Mouse (Mus musculus): ENCODE measurements around the gene Grsf1. TPM values are rescaled to one million over a fixed set of nuclear protein-coding genes. Genes with fewer than 3 reads are reported as not detected.

Gene Grsf1
- polyA plus RNA-seq, 1 experiment from 2014 or later = 61.5 TPM

- Histone ChIP-seq H3K36me3 (no peaks in the 10 kb centered on the region), H3K27ac (replicated peaks) (no peak overlapping the region), H3K4me2 (no peak overlapping the region), H3K4me3 (no peak overlapping the region), H3K27me3 (replicated peaks) (no peaks in the 10 kb centered on the region), H3K9ac (no peak overlapping the region), H3K4me1 (no peaks in the 10 kb centered on the region), H3K9me3 (0 out of 2 replicates have a peak, but pooled peaks cover 4% of the 10 kb centered on the region)
- no peak for ATAC-seq (ENCODE audit: extremely low read depth, insufficient number of reproducible peaks, low FRiP score, low TSS enrichment)
- WGBS = 84% methylated on average over 4 of the region's 4 CpGs
These were observed 27.6 kb upstream of the Grsf1 start for GRCm38 (mm10) chr5:88703551-88703950.

DNA sequence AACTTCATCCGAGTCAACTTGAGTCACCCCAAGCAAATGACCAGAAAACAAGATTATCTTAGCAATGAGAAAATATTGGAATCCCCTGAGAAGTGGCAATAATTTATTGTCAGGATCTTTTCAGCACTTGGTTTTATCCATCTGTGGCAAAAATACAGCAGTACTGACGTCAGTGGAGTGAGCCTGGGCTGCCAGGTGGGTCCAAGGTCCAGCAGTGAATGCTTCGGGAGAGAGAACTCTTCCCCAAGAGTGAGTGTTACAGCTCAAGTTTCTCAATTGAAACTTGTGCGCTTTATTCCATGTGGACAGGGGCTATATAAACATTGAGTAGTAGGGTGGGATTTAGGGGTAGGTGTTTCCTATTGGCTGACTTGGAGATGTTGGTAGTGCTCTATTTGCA, 26.1 kb upstream of the Grsf1 start:
- H3K36me3 ChIP-seq = no peaks in the 10 kb centered on the region
- ATAC-seq (ENCODE audit: extremely low read depth, insufficient number of reproducible peaks, low FRiP score, low TSS enrichment) = no peak
- H3K9me3 ChIP-seq = 0 out of 2 replicates have a peak, but pooled peaks cover 4% of the 10 kb centered on the region
- H3K4me3 ChIP-seq = no peak overlapping the region
- no peaks in the 10 kb centered on the region for H3K27me3 ChIP-seq (replicated peaks)
- no peak overlapping the region for H3K27ac ChIP-seq (replicated peaks)
- H3K4me2 ChIP-seq = no peak overlapping the region
- H3K4me1 ChIP-seq = no peaks in the 10 kb centered on the region
- WGBS = 77% methylated on average over 4 of the region's 4 CpGs
- no peak overlapping the region for H3K9ac ChIP-seq

GRCm38 (mm10) chr5:88699251-88699913, 23.4 kb upstream of the Grsf1 start:
- no peaks in the 10 kb centered on the region for H3K4me1 ChIP-seq
- no peak overlapping the region for H3K9ac ChIP-seq
- no peaks in the 10 kb centered on the region for H3K9me3 ChIP-seq
- ATAC-seq (ENCODE audit: extremely low read depth, insufficient number of reproducible peaks, low FRiP score, low TSS enrichment) = no peak
- H3K4me2 ChIP-seq = no peak overlapping the region
- no peak overlapping the region for H3K4me3 ChIP-seq
- WGBS = 54% methylated on average over 4 of the region's 4 CpGs
- no peaks in the 10 kb centered on the region for H3K27me3 ChIP-seq (replicated peaks)
- H3K27ac ChIP-seq (replicated peaks) = no peak overlapping the region
- no peaks in the 10 kb centered on the region for H3K36me3 ChIP-seq

DNA sequence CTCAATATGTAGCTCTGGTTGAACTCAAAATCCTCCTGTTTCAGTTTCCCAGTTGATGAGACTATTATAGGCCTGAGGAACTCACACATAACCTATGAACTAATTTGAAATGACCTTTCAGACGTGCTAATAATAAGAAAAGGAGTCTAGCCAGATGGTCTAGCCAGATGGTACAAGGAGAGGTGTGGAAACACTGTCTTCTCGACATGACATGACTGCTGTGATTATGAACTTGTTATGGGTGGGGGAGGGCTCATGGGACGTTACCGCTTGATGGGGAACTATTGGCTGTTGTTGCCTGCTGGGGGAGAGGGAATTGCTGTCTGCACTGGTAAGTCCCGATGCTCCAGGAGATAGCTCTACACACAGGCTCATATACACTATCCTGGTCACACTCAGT, 21.3 kb upstream of the Grsf1 start:
- Histone ChIP-seq H3K27ac (replicated peaks) (no peak overlapping the region), H3K27me3 (replicated peaks) (no peaks in the 10 kb centered on the region), H3K9me3 (no peaks in the 10 kb centered on the region), H3K4me1 (no peaks in the 10 kb centered on the region), H3K9ac (no peak overlapping the region), H3K4me2 (no peak overlapping the region), H3K36me3 (no peaks in the 10 kb centered on the region), H3K4me3 (no peak overlapping the region)
- ATAC-seq (ENCODE audit: extremely low read depth, insufficient number of reproducible peaks, low FRiP score, low TSS enrichment) = no peak
- 76% methylated on average over 5 of the region's 5 CpGs for WGBS

- Histone ChIP-seq H3K27ac (replicated peaks) (no peak overlapping the region), H3K36me3 (no peaks in the 10 kb centered on the region), H3K4me1 (peaks cover 7% of the 10 kb centered on the region; the same call in 1 of the 2 replicates), H3K4me2 (no peak overlapping the region), H3K9ac (no peak overlapping the region), H3K4me3 (no peak overlapping the region), H3K9me3 (no peaks in the 10 kb centered on the region), H3K27me3 (replicated peaks) (no peaks in the 10 kb centered on the region)
- ATAC-seq (ENCODE audit: extremely low read depth, insufficient number of reproducible peaks, low FRiP score, low TSS enrichment) = no peak
These were observed 17.1 kb upstream of the Grsf1 start for GRCm38 (mm10) chr5:88693057-88693456.

- no peak overlapping the region for H3K9ac ChIP-seq
- no peaks in the 10 kb centered on the region for H3K27me3 ChIP-seq (replicated peaks)
- peaks cover 7% of the 10 kb centered on the region; the same call in 1 of the 2 replicates for H3K4me1 ChIP-seq
- no peak overlapping the region for H3K27ac ChIP-seq (replicated peaks)
- H3K36me3 ChIP-seq = no peaks in the 10 kb centered on the region
- H3K4me2 ChIP-seq = no peak overlapping the region
- no peak for ATAC-seq (ENCODE audit: extremely low read depth, insufficient number of reproducible peaks, low FRiP score, low TSS enrichment)
- WGBS = 86% methylated on average over 4 of the region's 4 CpGs
- no peaks in the 10 kb centered on the region for H3K9me3 ChIP-seq
- no peak overlapping the region for H3K4me3 ChIP-seq
These were observed 16.6 kb upstream of the Grsf1 start for GRCm38 (mm10) chr5:88692586-88692985.

GRCm38 (mm10) chr5:88691506-88692095, 15.6 kb upstream of the Grsf1 start:
- peaks cover 7% of the 10 kb centered on the region; the same call in 1 of the 2 replicates for H3K4me1 ChIP-seq
- no peaks in the 10 kb centered on the region for H3K27me3 ChIP-seq (replicated peaks)
- WGBS = 71% methylated on average over 6 of the region's 6 CpGs
- H3K9ac ChIP-seq = no peak overlapping the region
- H3K36me3 ChIP-seq = no peaks in the 10 kb centered on the region
- H3K9me3 ChIP-seq = no peaks in the 10 kb centered on the region
- no peak overlapping the region for H3K27ac ChIP-seq (replicated peaks)
- no peak overlapping the region for H3K4me2 ChIP-seq
- no peak for ATAC-seq (ENCODE audit: extremely low read depth, insufficient number of reproducible peaks, low FRiP score, low TSS enrichment)
- no peak overlapping the region for H3K4me3 ChIP-seq

DNA sequence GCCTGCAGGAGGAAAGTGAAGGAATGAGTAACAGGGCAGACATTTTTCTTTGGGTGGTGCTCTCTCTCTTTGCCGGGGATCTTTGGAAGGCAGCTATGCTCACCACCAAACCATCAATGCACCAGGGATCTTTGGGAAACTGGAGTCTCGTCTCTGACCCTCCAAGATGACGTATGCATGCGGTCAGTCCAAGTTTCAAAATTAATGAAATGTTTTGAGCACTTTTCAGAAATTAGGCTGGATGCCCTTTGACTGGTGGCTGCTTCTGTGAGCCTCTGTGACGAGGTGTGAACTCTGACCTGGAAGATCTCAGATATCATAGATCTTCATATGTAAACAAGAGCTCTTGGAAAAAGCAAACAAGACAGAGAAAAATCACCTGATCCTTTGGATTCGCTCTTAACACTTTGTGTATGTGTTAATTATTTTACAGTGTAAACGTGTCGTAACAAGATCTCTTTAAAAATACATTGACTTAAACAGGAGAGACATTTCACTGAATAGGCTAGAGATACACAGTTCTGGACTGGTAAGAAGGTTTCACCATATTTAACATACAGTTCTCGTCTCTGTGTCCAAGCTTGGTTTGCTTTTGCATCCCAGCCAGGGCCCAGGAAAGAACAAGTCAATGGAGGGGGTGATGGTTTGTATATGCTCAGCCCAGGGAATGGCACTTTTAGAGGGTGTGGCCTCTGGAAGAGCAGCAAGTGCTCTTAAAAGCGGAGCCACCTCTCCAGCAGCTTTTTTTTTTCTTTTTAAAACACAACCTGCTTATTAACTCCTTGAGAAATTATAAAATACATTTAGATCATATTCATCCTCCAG, 14.9 kb upstream of the Grsf1 start:
- Histone ChIP-seq H3K4me3 (no peak overlapping the region), H3K4me1 (peaks cover 8% of the 10 kb centered on the region; the same call in 1 of the 2 replicates), H3K9me3 (no peaks in the 10 kb centered on the region), H3K4me2 (no peak overlapping the region), H3K9ac (no peak overlapping the region), H3K27ac (replicated peaks) (peak overlapping the region; percentile 45; the same call in 1 of the 2 replicates), H3K27me3 (replicated peaks) (no peaks in the 10 kb centered on the region), H3K36me3 (no peaks in the 10 kb centered on the region)
- 71% methylated on average over 10 of the region's 10 CpGs for WGBS
- no peak for ATAC-seq (ENCODE audit: extremely low read depth, insufficient number of reproducible peaks, low FRiP score, low TSS enrichment)

GRCm38 (mm10) chr5:88689279-88689938, 13.4 kb upstream of the Grsf1 start:
- no peak overlapping the region for H3K4me3 ChIP-seq
- no peaks in the 10 kb centered on the region for H3K36me3 ChIP-seq
- ATAC-seq (ENCODE audit: extremely low read depth, insufficient number of reproducible peaks, low FRiP score, low TSS enrichment) = no peak
- WGBS = 72% methylated on average over 3 of the region's 3 CpGs
- no peak overlapping the region for H3K4me2 ChIP-seq
- peaks cover 21% of the 10 kb centered on the region; the same call in 1 of the 2 replicates for H3K4me1 ChIP-seq
- no peaks in the 10 kb centered on the region for H3K9me3 ChIP-seq
- no peak overlapping the region for H3K9ac ChIP-seq
- peaks cover 7% of the 10 kb centered on the region for H3K27me3 ChIP-seq (replicated peaks)
- no peak overlapping the region for H3K27ac ChIP-seq (replicated peaks)

GRCm38 (mm10) chr5:88688583-88689187, 12.7 kb upstream of the Grsf1 start:
- WGBS = 60% methylated on average over 15 of the region's 15 CpGs
- ATAC-seq (ENCODE audit: extremely low read depth, insufficient number of reproducible peaks, low FRiP score, low TSS enrichment) = no peak
- Histone ChIP-seq H3K4me1 (peaks cover 21% of the 10 kb centered on the region; the same call in 1 of the 2 replicates), H3K27me3 (replicated peaks) (peaks cover 7% of the 10 kb centered on the region), H3K36me3 (no peaks in the 10 kb centered on the region), H3K4me3 (no peak overlapping the region), H3K9ac (no peak overlapping the region), H3K9me3 (no peaks in the 10 kb centered on the region), H3K4me2 (no peak overlapping the region), H3K27ac (replicated peaks) (no peak overlapping the region)

DNA sequence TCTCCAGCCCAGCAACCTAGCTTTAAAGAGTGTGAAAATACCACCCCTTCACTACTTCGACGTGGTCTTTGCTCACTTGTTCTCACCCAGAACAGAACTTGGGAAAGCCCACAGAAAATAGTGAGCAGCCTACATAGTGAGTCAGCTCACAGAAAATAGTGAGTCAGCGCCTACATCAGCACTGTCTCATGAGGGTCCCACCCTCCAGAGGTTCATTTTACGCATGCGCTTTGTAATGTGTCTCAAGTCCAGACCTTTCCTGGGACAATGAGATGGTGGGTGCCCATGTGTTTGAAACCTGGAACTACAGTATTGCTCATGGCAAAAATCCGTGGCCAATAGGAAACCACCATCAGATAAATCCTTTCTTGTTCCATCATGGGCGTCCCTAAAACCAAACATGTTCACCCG, 12.0 kb upstream of the Grsf1 start:
- ATAC-seq (ENCODE audit: extremely low read depth, insufficient number of reproducible peaks, low FRiP score, low TSS enrichment) = no peak
- Histone ChIP-seq H3K9ac (no peak overlapping the region), H3K36me3 (no peaks in the 10 kb centered on the region), H3K27ac (replicated peaks) (no peak overlapping the region), H3K4me3 (no peak overlapping the region), H3K9me3 (no peaks in the 10 kb centered on the region), H3K4me1 (peaks cover 21% of the 10 kb centered on the region; the same call in 1 of the 2 replicates), H3K4me2 (no peak overlapping the region), H3K27me3 (replicated peaks) (peaks cover 7% of the 10 kb centered on the region)
- 74% methylated on average over 8 of the region's 8 CpGs for WGBS

Data from heart, embryonic 13.5 days (tissue).